Mouse (Mus musculus) fat pad, adult 2 months (tissue): ENCODE measurements at regions not wholly inside any gene's neighbourhood (a gene's known extent, or its start where the extent isn't known, plus 50 kb on each side); places are given as distances from the start of the nearest gene placed in this dataset.

Experiments used
- DNase-seq: peaks from one replicate; pipeline ENCODE4 v3.0.0-alpha.2; 2011; ENCODE audit warnings: low read depth, low spot score; ENCODE audit errors: extremely low read depth

DNA sequence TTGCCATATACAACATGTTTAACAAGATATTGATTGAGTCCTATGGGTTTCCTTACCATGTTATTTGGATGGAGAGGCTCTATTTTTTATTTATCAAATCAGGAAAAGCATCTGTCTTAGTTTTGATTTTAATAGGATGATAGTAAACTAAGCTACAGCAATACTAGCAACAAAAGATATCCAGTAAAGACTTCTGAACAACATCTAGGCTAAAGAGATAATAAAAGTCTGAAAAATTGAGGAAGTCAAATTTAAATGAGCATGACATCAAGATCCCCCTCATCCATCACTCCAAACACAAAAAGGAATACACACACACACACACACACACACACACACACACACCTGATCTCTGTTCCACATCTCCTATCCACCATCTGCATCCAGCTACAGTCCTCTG lies 901.6 kb upstream of the Lrrc6 start:
- DNase-seq: no peak

DNA sequence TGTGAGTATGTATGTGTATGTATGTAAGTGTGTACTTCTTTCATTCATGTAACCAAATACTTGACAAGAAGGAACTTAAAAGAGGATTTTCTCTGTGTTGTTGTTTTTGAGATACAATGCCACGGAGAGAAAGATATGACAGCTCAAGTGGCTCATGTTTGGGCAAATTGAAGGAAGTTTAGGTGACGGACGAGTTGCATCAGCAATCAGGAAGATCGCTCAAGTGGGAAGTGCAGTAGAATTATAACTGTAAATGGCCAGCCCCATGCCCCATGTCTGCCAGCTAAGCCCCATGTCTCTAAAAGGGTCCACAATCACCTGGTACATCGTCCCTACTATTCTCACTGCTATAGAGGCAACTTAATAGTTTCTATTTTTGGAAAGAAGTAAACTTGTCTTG lies 896.6 kb upstream of the Lrrc6 start:
- DNase-seq: no peak

DNA sequence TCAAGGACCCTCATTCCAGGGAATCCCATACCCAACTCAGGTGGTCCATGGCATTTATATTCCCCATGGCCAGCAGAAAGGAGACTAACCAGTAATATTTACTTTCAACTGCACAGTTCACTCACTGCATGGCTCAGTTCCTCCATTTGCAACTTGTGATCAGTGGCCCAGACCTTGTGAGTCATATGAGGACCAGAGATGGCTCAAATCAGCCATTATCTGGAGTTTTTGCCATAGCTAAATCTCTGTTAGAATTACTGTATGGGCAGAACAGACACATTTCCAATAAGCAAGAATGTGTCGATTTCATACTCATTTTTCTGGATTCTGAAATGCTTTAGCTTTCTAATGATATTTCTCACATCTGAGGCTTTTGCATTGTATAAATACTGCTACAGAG lies 894.4 kb upstream of the Lrrc6 start:
- DNase-seq: no peak

DNA sequence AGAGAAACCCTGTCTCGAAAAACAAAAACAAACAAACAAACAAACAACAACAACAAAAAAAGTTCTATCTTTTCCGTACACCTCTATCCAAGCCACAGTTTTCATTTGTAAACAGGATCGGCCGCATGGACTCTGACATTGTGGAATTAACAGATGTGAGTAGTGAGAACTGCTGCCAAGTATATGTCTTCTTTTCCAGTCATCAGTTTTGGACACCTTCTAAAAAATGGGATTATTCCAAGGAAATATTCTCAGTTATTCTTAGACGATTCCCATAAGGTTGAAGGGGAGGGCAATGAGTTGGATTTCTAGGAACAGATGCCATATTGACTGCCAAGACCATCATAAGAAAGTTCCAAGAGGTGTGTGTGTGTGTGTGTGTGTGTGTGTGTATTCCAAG lies 891.2 kb upstream of the Lrrc6 start:
- no peak for DNase-seq

DNA sequence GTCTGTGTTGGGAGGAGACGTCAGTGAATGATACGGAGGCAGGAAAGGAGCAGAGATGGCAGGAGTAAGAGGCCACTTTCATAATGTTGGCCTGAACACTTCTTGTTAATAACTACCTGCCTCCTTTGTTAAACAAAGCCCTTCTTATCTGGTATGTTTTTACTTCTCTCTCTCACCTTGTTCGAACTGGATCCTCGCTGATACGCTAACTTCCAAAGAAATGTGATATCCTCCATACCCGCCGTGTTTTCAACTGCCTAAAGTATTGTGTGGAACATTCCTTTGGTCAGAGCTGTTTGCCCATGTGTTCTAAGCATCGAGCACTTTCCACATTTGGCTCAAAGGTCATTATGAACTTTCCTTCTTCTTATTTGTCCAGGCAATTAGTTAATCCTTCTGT lies 887.8 kb upstream of the Lrrc6 start:
- DNase-seq: no peak

DNA sequence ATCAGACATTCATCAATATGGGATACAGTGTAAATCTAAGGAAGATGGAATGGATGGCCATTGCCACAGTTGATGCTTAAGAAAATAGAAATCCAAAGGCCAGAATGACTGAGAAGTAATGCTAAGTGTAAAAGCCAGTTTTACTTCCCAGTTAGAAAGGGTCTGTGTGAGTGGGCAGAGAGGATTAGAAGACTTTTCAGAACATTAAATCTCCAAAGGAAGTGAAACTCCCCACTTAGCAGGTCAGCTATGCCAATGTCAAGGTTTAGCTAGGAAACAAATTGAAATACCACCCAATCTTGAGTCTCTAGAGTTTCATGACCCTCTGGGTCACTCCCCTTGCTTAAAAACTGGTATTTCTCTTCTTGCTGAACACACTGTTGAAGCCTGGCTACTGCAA lies 886.2 kb upstream of the Lrrc6 start:
- no peak for DNase-seq

DNA sequence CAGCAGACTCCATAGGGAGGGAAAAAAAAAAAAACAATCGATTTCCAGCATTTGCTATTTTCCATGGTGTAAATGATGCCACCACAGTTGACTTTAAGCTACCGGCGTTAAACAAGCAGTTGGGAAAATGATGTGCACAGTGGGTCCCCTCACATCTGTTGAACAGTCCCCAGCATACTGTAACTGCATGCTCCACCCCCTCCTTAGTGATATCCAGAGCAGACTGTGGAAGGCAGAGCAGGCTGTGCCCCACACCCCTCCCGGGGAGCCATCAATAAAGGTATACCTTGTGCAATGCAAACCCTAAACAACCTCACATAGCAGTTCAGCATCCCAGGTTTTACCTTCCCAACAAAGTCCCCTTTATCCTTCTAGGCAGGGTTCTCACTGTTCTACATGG lies 872.9 kb upstream of the Lrrc6 start:
- no peak for DNase-seq

DNA sequence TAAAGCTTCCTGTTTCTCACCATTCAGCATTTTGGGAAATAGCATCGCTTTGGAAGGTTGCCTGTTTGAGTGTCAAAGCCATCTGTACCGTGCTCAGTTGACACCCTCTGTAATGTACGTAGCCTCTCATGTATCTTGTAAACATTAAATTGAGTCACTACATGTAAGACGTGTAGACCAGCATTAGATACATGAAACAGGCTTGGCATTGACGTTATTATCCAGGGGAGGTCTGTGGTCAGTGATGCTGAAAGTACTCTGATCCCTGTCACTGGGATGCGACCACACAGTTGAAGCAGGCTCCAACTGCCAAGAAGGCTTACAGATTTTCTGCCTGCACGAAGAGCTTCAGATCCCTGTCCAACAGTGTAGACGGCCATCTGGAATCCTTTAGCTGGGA lies 872.3 kb upstream of the Lrrc6 start:
- DNase-seq: no peak

DNA sequence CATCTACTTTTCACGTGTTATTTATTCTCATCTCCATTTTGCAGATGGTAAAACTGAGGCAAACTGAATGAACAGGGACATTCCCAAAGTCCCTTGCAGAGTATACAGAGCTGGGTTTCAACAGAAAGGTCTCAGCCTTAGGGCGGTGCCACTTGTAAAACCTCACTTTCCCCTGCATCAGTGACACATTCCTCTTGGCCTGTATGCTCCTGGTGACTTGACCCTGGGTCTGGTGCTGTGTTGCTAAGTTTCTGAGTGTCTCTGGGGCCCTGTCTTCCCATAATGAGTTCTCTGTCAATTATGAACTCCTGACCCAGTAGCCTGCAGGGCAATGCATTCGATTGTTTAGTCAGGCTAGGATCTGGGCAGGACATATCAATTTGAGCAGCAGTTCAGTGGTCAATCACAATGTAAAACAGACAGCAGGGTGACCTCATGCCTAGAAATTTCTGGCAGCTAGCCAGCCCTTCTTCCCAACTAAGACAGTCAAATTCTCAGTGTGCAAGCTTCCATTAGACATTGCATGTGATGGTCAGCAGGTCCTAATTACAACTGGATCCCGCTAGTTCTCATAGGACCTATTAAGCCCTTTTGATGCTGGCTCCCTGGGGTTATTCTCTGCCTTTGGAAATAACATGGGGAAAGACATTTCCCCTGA lies 863.5 kb upstream of the Lrrc6 start:
- no peak for DNase-seq

DNA sequence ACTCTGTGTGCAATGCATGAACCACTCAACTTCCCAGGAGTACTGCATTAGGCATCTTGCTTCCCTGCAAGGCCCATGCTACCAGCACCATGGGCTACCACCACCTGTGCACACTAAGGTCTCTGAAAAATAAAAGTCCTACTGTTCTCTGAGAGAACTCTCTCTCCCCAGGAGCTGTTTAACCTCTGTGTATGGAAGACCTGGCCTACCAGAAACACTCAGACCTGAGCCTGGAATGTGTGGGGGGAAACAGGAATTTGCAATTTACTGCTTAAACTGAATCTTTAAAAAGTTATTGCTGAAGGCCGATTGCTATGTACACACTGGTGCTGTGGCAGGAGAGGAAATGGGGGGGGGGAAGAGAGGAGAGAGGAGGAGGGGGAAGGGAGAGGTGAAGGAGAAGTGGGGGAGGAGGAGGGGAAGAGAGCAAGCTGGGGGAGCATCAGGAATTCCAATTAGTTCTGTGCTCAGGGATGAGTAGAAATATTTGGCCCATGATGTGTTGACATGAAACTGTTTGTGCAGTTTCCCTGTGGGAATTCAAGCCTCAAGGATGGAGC lies 860.4 kb upstream of the Lrrc6 start:
- no peak for DNase-seq

DNA sequence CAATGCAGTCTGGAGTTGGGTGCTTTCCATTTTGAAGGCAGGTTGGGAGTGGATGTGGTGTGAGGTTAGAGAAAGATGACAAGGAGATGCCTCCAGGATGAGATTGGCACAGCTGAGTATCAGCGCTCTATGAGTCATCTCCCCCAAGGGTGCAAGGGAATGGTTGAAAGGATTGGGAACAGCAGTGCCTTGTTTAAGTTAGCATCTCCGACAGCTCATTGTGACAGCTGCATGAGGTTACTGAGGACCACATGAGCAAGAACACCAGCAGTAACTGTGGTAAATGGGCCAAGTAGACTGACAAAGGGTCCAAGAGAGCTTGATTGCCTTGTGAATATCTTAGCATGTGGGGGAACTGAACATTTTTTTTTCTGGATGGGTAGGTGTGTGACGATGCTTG lies 857.2 kb upstream of the Lrrc6 start:
- DNase-seq: no peak

DNA sequence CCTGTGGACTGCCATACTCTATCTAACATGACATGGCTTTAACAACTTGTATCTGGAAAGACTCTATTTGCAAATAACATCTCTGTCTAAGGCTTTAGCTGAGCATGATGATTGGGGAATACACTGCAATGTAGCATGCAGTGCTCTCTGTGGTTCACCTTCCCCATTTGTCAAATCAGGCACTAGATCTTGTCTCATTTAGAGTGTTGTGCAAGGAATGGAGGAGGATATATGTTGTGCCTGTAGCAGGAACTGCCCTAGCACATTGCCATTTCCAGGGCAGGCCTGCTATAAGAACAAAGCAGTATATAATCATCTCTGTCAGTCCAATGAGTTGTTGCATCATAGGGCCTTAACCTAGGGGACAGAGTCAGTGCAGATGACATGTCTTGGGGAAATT lies 854.6 kb upstream of the Lrrc6 start:
- no peak for DNase-seq

DNA sequence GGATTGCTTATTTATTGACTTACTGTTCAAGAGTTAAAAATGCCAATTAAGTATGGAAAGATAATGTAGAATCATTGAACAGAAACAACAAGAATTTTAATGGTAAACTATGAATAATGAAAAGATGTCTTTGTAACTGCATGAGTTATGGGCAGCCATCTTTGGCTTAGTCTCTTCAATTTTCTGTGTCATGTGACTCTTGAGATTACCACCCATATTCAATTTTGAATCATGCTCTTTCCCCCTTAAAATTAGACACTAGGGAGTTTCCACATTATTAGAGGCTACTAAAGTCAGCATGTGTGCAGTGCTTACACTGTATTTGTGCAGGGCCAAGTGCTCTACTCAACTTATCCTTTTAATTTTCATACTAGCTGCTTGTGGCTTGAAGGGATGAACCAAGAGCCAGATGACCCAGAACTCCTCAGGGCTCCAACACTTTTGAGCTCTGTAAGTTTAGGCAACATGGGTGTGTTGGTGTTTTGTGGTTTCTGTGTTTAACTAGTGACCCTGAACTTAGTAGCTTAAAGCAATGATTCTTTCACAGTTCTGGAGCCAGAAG lies 854.0 kb upstream of the Lrrc6 start:
- no peak for DNase-seq

DNA sequence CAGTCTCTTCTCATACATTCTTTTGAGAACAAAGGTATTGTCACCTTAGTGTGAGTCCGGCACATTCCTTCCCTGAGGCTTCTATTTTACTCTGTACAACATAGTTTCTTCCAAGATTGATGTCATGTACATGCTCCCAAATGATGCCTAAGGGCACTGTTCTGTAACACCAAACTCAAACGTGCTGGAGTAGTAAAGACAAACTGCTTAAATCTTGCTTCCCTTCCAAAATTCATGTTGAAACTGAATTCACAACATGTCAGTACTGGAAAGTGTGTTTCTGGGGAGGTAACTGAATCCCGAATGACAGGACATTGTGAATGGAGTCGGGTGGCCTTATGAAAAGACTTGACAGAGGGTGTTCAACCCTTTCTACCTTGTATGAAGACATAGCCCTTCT lies 848.8 kb upstream of the Lrrc6 start:
- DNase-seq: peak; percentile 52

DNA sequence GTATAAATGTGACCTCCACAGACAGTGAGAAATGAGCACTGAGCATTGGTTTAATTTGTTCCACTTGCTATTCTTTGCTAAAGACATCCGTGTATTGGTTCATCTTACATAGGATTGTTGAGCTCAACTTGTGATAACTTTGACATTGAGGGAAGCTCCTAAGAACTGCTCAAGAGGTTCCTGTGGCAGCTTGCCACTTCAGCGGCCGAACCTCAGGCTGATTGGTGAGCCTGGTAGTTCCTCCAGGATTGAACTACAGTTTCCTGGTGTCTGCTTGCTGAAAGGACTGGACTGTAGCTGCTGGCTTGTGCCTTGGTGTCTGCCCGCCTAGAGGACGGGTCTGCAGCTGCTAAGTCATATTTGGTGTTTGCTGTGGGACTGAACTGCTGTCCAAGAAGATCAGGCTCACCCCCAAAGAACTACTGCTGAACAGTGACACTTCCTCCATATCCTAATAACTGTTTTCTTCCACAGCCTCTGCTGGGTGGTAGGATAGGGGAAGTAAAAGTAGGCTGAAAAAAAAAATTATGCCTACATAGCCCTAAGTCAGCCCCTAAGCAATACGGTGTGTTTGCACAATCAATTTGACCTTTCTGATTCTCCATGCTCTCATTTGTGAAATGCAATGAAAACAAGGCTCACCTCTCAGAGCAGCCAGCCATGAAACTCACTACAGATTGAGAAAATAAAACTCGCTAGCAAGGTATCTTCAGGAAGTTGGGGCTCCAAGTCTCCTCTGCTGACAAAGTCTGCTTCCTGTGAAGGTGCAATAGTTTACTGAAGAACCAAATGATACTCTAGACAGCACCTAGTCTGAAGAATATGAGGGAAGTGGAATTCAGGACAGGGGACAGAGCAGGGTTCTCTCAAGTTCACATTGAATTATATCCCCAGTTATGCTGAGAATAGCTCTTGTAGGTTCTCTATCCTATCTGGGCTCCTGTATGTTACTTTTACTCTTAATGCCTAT lies 844.8 kb upstream of the Lrrc6 start:
- no peak for DNase-seq

DNA sequence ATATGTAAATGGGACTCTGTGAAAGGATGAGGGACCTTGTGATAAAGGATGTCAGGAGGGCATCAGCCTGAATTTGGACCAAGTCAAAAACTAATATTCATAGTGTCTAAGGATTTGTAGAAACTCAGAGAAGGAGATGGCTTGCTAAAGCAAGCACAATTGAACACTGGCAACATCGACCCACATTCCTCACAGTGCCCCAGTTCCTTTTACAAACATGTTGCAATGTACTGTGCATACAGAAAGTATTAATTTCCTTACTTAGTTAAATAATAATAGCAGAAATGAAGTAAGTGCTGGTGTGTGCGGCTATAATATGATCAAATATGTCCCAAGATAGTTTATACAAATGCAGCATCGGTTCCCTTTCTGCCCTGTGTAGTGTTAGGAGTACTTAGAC lies 841.3 kb upstream of the Lrrc6 start:
- no peak for DNase-seq

DNA sequence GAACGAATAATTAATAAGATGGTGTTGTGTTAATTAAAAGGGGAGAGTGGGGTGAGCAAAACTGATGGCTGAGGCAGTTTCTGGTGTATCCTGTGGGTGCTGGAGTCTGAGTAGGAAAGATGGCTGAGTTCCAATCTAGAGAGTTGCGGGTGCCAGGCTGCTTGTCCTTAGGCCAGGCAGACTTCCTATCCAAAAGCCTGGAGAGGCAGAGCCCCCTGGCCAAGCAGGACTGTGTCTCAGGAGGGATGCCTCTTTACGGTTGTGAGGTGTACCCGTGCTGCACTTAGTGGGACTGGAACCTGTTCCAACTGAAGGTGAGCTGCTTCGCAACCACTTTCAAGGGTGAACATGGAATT lies 836.3 kb upstream of the Lrrc6 start:
- no peak for DNase-seq

DNA sequence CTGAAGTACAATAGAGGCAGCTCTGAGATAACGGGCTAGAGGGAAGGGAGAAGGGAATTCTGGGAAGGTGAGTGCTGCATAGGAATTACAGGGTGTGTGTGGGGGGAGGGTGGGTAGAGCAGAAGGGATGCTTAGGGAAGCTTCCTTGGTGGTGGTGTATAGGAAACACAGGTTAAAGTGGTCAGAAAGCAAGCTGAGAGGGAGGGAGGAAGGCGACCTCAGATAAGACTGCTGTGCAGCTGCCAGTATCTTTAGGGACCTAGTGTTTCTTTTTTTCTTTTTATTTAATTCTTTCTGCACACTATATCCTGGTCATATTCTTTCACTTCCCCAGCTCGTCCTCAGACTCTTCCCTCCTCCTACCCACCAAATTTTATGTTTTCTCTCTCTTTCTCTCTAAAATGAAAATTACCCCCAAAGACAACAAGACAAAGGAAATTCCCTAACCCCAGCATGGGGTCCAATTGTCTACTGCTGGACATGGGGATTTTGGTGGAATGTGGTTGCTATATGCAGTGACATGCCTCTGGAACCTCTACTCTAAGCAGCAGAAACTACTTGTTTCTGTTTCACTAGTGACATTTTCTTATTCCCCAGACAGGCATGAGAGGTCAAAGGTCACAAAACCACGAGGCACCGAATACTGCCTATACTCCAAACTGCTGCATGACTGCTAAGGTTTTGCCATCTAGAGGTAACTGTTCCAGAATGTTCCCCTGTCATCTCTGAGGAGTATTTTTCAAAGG lies 835.8 kb upstream of the Lrrc6 start:
- no peak for DNase-seq

DNA sequence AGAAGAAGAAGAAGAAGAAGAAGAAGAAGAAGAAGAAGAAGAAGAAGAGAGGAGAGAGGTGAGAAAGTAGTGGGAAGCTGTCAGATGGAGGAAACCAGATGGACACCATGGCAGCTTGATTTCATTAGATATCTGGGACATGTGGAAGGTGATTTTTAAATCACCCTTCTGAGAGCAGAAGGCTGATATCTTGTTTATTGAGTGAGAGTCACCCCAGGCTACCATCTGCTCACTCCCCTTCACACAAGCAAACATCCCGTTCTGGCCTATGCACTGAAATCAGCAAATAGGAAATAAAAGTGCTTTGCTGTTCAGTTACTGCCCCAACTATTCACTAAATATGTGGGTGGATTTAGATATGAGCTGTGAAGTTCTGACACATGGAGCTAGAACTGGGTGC lies 831.8 kb upstream of the Lrrc6 start:
- no peak for DNase-seq

DNA sequence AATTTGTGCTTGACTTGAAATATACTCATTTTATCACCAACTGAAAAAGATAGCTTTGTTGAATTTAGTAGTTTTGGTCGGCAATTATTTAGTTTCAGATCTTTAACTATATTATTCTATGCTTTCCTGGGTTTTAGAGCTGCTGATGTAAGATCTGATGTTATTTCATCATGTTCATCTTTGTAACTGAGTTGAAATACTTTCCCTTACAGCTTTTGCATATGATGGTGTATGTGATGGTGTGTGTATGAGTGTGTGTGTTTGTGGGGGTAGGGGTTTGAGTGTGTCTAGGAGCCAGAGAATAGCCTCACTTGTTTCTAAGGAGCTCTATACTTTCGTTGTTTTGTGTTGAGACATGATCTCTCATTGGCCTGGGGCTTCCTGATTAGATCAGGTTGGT lies 819.6 kb upstream of the Lrrc6 start:
- DNase-seq: no peak

DNA sequence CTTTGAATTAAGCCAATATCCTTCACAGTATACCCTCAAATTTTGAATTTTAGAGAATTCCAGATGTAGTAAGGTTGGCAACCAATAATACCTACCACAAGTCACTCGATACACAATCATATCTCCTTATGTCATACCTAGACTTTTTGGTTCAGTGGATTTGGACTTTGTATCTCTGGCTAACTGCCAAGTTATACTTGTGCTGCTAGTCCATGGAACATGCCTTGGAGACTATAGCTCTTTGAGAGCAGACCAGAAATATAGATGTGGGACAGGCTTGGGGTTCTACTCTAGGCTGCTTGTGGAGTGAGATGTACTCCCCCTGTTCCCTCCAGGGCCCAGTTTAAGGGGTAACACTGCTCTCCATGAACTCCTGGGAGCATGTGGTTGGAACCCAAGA lies 814.5 kb upstream of the Lrrc6 start:
- DNase-seq: no peak
